Mouse (Mus musculus): ENCODE measurements at regions not wholly inside any gene's neighbourhood (a gene's known extent, or its start where the extent isn't known, plus 50 kb on each side); places are given as distances from the start of the nearest gene placed in this dataset.

DNA sequence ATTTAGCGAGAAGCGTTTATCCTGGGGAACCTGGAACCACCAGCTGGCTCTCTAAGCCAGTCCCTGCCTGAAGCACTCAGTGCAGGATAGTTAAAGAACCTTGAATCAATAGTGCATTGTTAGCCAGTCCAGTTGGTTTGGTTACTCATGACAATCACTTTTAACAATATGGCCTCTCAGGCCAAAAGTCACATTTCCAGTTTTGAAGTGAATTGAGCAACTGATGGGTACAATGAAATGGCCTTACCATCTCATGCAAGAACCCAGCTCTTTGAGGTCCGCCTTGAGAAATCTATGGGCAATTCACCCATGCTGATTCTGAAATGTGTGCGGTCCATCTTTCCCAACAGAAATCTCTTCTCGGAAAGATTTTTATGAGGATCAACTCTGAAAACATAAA lies 77.0 kb upstream of the Tmc1 start:
- TF ChIP-seq CTCF (IDR thresholded peaks at IDR 0.05; ENCODE audit: borderline replicate concordance, control insufficient read depth, extremely low read depth, insufficient read depth, low read length, poor library complexity) = no peak
- 97% methylated on average over 5 of the region's 5 CpGs for WGBS
- DNase-seq = no peak
- Histone ChIP-seq H3K36me3 (ENCODE audit: control insufficient read depth, insufficient read depth, low read length) (no peaks in the 10 kb centered on the region), H3K4me3 (ENCODE audit: control insufficient read depth, insufficient read depth, low read length) (no peak overlapping the region), H3K27me3 (ENCODE audit: control insufficient read depth, insufficient read depth, low read length) (no peaks in the 10 kb centered on the region), H3K4me1 (replicated peaks; ENCODE audit: control insufficient read depth, insufficient read depth, low read length) (0 out of 2 replicates have a peak, but pooled peaks cover 2% of the 10 kb centered on the region), H3K27ac (ENCODE audit: control insufficient read depth, insufficient read depth, low read length) (no peak overlapping the region)

DNA sequence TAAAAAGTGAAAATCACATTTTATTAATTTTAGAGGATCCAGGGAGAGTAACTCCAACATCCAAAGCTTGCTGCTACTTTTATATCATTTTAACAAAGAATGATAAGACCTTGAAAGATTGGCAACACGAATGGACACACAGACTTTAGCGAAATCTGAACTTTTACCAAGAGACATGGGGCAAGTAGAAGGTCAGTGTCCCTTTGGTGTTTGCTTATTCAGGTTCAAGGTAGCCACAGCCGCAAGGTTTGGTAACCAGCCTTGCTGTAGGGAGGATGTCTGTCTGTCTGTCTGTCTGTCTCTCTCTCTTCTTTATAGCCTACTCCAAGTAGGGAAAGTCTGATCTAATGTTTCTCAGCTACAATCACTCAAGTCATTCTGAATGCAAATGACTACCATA lies 75.0 kb upstream of the Tmc1 start:
- DNase-seq = no peak
- no peaks in the 10 kb centered on the region for H3K27me3 ChIP-seq (ENCODE audit: control insufficient read depth, insufficient read depth, low read length)
- 98% methylated on average over 3 of the region's 3 CpGs for WGBS
- no peak overlapping the region for H3K27ac ChIP-seq (ENCODE audit: control insufficient read depth, insufficient read depth, low read length)
- H3K36me3 ChIP-seq (ENCODE audit: control insufficient read depth, insufficient read depth, low read length) = no peaks in the 10 kb centered on the region
- 0 out of 2 replicates have a peak, but pooled peaks cover 2% of the 10 kb centered on the region for H3K4me1 ChIP-seq (replicated peaks; ENCODE audit: control insufficient read depth, insufficient read depth, low read length)
- H3K4me3 ChIP-seq (ENCODE audit: control insufficient read depth, insufficient read depth, low read length) = no peak overlapping the region
- TF ChIP-seq POLR2A (IDR thresholded peaks at IDR 0.05; ENCODE audit: control insufficient read depth, extremely low read depth, insufficient read depth, low read length, poor library complexity) = no peak
- TF ChIP-seq CTCF (IDR thresholded peaks at IDR 0.05; ENCODE audit: borderline replicate concordance, control insufficient read depth, extremely low read depth, insufficient read depth, low read length, poor library complexity) = no peak

DNA sequence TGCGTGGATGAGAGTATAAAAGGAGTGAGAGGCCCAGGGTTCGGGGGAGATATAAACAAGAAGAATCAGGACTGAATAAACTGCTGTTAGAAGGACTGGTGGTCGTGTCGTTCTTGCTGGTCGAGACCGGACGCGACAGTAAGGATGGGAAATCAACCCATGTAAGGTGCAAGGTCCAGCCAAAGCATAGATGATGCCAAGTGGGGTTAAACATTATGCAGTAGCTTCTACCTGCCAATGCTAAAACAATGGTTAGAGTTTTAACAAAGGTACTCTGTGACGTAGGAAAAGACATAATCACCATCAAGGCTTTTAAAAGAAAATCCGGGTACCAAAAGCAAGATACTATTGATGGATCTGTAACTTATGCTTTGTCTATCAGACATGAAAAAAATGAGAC lies 58.4 kb upstream of the Tmc1 start:
- no peaks in the 10 kb centered on the region for H3K27me3 ChIP-seq (ENCODE audit: control insufficient read depth, insufficient read depth, low read length)
- DNase-seq = no peak
- WGBS = 95% methylated on average over 9 of the region's 10 CpGs
- TF ChIP-seq CTCF (IDR thresholded peaks at IDR 0.05; ENCODE audit: borderline replicate concordance, control insufficient read depth, extremely low read depth, insufficient read depth, low read length, poor library complexity) = no peak
- no peak for TF ChIP-seq POLR2A (IDR thresholded peaks at IDR 0.05; ENCODE audit: control insufficient read depth, extremely low read depth, insufficient read depth, low read length, poor library complexity)
- H3K36me3 ChIP-seq (ENCODE audit: control insufficient read depth, insufficient read depth, low read length) = no peaks in the 10 kb centered on the region
- H3K27ac ChIP-seq (ENCODE audit: control insufficient read depth, insufficient read depth, low read length) = no peak overlapping the region
- H3K4me3 ChIP-seq (ENCODE audit: control insufficient read depth, insufficient read depth, low read length) = no peak overlapping the region
- no peaks in the 10 kb centered on the region for H3K4me1 ChIP-seq (replicated peaks; ENCODE audit: control insufficient read depth, insufficient read depth, low read length)

DNA sequence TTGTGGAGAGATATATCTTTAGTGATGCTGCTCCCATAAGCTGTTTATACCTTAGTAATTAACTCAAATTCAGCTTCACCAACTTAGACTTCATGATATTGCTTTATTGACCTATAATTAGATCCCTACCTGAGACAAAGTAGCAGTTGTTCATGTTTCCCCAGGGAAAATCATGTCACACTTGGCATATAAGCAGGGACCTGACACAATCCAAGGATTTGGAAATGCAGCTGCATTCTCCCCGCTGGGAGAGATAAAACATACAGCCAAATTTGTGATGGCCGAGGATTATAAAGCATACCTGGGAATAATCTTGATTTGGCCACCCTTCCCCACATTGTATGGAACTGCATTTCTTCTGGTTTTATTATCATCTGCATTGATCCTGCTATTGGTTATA lies 55.6 kb upstream of the Tmc1 start:
- no peaks in the 10 kb centered on the region for H3K4me1 ChIP-seq (replicated peaks; ENCODE audit: control insufficient read depth, insufficient read depth, low read length)
- H3K4me3 ChIP-seq (ENCODE audit: control insufficient read depth, insufficient read depth, low read length) = no peak overlapping the region
- WGBS = 99% methylated on average over 2 of the region's 2 CpGs
- H3K27ac ChIP-seq (ENCODE audit: control insufficient read depth, insufficient read depth, low read length) = no peak overlapping the region
- no peaks in the 10 kb centered on the region for H3K27me3 ChIP-seq (ENCODE audit: control insufficient read depth, insufficient read depth, low read length)
- H3K36me3 ChIP-seq (ENCODE audit: control insufficient read depth, insufficient read depth, low read length) = no peaks in the 10 kb centered on the region
- TF ChIP-seq CTCF (IDR thresholded peaks at IDR 0.05; ENCODE audit: borderline replicate concordance, control insufficient read depth, extremely low read depth, insufficient read depth, low read length, poor library complexity) = no peak
- no peak for TF ChIP-seq POLR2A (IDR thresholded peaks at IDR 0.05; ENCODE audit: control insufficient read depth, extremely low read depth, insufficient read depth, low read length, poor library complexity)
- no peak for DNase-seq

GRCm38 (mm10) chr19:21004411-21004810 lies 50.4 kb upstream of the Tmc1 start:
- no peaks in the 10 kb centered on the region for H3K36me3 ChIP-seq (ENCODE audit: control insufficient read depth, insufficient read depth, low read length)
- H3K27me3 ChIP-seq (ENCODE audit: control insufficient read depth, insufficient read depth, low read length) = no peaks in the 10 kb centered on the region
- no peak overlapping the region for H3K27ac ChIP-seq (ENCODE audit: control insufficient read depth, insufficient read depth, low read length)
- no peak for DNase-seq
- TF ChIP-seq CTCF (IDR thresholded peaks at IDR 0.05; ENCODE audit: borderline replicate concordance, control insufficient read depth, extremely low read depth, insufficient read depth, low read length, poor library complexity) (no peak), POLR2A (IDR thresholded peaks at IDR 0.05; ENCODE audit: control insufficient read depth, extremely low read depth, insufficient read depth, low read length, poor library complexity) (no peak)
- no peak overlapping the region for H3K4me3 ChIP-seq (ENCODE audit: control insufficient read depth, insufficient read depth, low read length)
- WGBS = 94% methylated on average over 2 of the region's 2 CpGs
- H3K4me1 ChIP-seq (replicated peaks; ENCODE audit: control insufficient read depth, insufficient read depth, low read length) = no peaks in the 10 kb centered on the region

All from thymus, adult 2 months (tissue).